ENCODE assay signal across 12 mouse cellular contexts in genomic region chr4:82692009-82692326, GRCm38 (mm10). TPM values are rescaled to one million over a fixed set of nuclear protein-coding genes. Genes with fewer than 3 reads are reported as not detected.
DNase-seq lines count a peak whose midpoint lies in the region; ATAC-seq and TF ChIP-seq lines count a peak whose summit lies in the region.
"Had no signal": no experiment of that assay in that cellular context is flagged by ENCODE, and none has a peak within 500 bp of the region (broad histone marks: within the 10 kb centered on the region; RNA-seq: fewer than 3 reads in every experiment).

No protein-coding gene starts in this region.

- no peak overlapping the region for H3K4me2 ChIP-seq in intestine, embryonic 14.5 days (ENCODE audit: low read length)
- H3K4me2 ChIP-seq in intestine, postnatal 0 days (replicated peaks; ENCODE audit: low read depth) = no peak overlapping the region
- H3K4me2 ChIP-seq in embryonic facial prominence, embryonic 12.5 days (replicated peaks) = peak overlapping the region; percentile 12; the same call in 1 of the 2 replicates
- H3K4me2 ChIP-seq in hindbrain, embryonic 15.5 days = no peak overlapping the region
- H3K4me2 ChIP-seq: stomach, embryonic 15.5 days had no signal

- DNase-seq in intestine, embryonic 14.5 days (ENCODE audit: low spot score) = no peak
- DNase-seq in adrenal gland, postnatal 4 days (ENCODE audit: low spot score in 2 of 2) = no peak
- no peak for DNase-seq in right cerebral cortex, postnatal 4 days
- DNase-seq in embryo, embryonic 9.5 days (ENCODE audit: extremely low spot score) = no peak
- DNase-seq: adrenal gland, postnatal 25 days; cerebellum, adult 11-12 months; gastrocnemius, postnatal 25 days had no signal

- no peak overlapping the region for H3K27ac ChIP-seq in intestine, embryonic 14.5 days (ENCODE audit: low read depth)
- H3K27ac ChIP-seq in intestine, postnatal 0 days (ENCODE audit: low read depth, low read length) = no peak overlapping the region
- H3K27ac ChIP-seq in embryonic facial prominence, embryonic 12.5 days = peak overlapping the region; percentile 86
- H3K27ac ChIP-seq in hindbrain, embryonic 15.5 days (replicated peaks) = peak overlapping the region; percentile 61
- H3K27ac ChIP-seq: stomach, embryonic 15.5 days had no signal

- H3K9me3 ChIP-seq in intestine, embryonic 14.5 days (ENCODE audit: control insufficient read depth, low read length) = no peaks in the 10 kb centered on the region
- no peaks in the 10 kb centered on the region for H3K9me3 ChIP-seq in intestine, postnatal 0 days (ENCODE audit: control insufficient read depth)
- no peaks in the 10 kb centered on the region for H3K9me3 ChIP-seq in embryonic facial prominence, embryonic 12.5 days
- H3K9me3 ChIP-seq in hindbrain, embryonic 15.5 days = no peaks in the 10 kb centered on the region
- H3K9me3 ChIP-seq: stomach, embryonic 15.5 days had no signal

- H3K27me3 ChIP-seq in intestine, embryonic 14.5 days (replicated peaks; ENCODE audit: control insufficient read depth, insufficient read depth, low read length) = no peaks in the 10 kb centered on the region
- H3K27me3 ChIP-seq in intestine, postnatal 0 days (replicated peaks; ENCODE audit: control insufficient read depth, insufficient read depth, low read length) = no peaks in the 10 kb centered on the region
- no peaks in the 10 kb centered on the region for H3K27me3 ChIP-seq in embryonic facial prominence, embryonic 12.5 days
- H3K27me3 ChIP-seq in hindbrain, embryonic 15.5 days = no peaks in the 10 kb centered on the region
- H3K27me3 ChIP-seq: stomach, embryonic 15.5 days had no signal

- H3K4me3 ChIP-seq in intestine, embryonic 14.5 days (ENCODE audit: low read depth, low read length) = no peak overlapping the region
- no peak overlapping the region for H3K4me3 ChIP-seq in intestine, postnatal 0 days (ENCODE audit: low read depth, low read length)
- H3K4me3 ChIP-seq in embryonic facial prominence, embryonic 12.5 days = no peak overlapping the region
- H3K4me3 ChIP-seq in hindbrain, embryonic 15.5 days = no peak overlapping the region
- H3K4me3 ChIP-seq: stomach, embryonic 15.5 days had no signal

- no peaks in the 10 kb centered on the region for H3K36me3 ChIP-seq in intestine, embryonic 14.5 days (ENCODE audit: control insufficient read depth, insufficient read depth, low read length)
- H3K36me3 ChIP-seq in intestine, postnatal 0 days (ENCODE audit: control insufficient read depth, insufficient read depth) = no peaks in the 10 kb centered on the region
- no peaks in the 10 kb centered on the region for H3K36me3 ChIP-seq in embryonic facial prominence, embryonic 12.5 days
- H3K36me3 ChIP-seq in hindbrain, embryonic 15.5 days = no peaks in the 10 kb centered on the region
- H3K36me3 ChIP-seq: stomach, embryonic 15.5 days had no signal

- peaks cover 12% of the 10 kb centered on the region for H3K4me1 ChIP-seq in intestine, embryonic 14.5 days (replicated peaks; ENCODE audit: control insufficient read depth, insufficient read depth, low read length)
- H3K4me1 ChIP-seq in intestine, postnatal 0 days (replicated peaks; ENCODE audit: control insufficient read depth, insufficient read depth, low read length) = no peaks in the 10 kb centered on the region
- H3K4me1 ChIP-seq in embryonic facial prominence, embryonic 12.5 days = peaks cover 30% of the 10 kb centered on the region
- H3K4me1 ChIP-seq in hindbrain, embryonic 15.5 days (replicated peaks) = peaks cover 25% of the 10 kb centered on the region

- H3K9ac ChIP-seq in intestine, embryonic 14.5 days (ENCODE audit: low read length) = no peak overlapping the region
- no peak overlapping the region for H3K9ac ChIP-seq in intestine, postnatal 0 days (ENCODE audit: low read depth, low read length)
- H3K9ac ChIP-seq in embryonic facial prominence, embryonic 12.5 days = no peak overlapping the region
- H3K9ac ChIP-seq in hindbrain, embryonic 15.5 days = no peak overlapping the region
- H3K9ac ChIP-seq: stomach, embryonic 15.5 days had no signal

- WGBS in intestine, embryonic 14.5 days = 7% methylated on average over 3 of the region's 3 CpGs
- WGBS in intestine, postnatal 0 days = 29% methylated on average over 3 of the region's 3 CpGs
- 8% methylated on average over 3 of the region's 3 CpGs for WGBS in embryonic facial prominence, embryonic 12.5 days
- WGBS in hindbrain, embryonic 15.5 days = 38% methylated on average over 3 of the region's 3 CpGs

- TF ChIP-seq CTCF in intestine, postnatal 0 days (IDR thresholded peaks at IDR 0.05; ENCODE audit: low read depth) = no peak

- ATAC-seq in intestine, embryonic 14.5 days (replicated peaks; ENCODE audit: low FRiP score, low TSS enrichment, low read depth) = 0 out of 2 replicates have a peak, but pooled peaks have one; percentile 20
- ATAC-seq in intestine, postnatal 0 days = no peak
- 0 out of 2 replicates have a peak, but pooled peaks have one; percentile 29 for ATAC-seq in common myeloid progenitor, adult 5-6 weeks (replicated peaks; ENCODE audit: low read depth, poor library complexity, severe bottlenecking)
- ATAC-seq in embryonic facial prominence, embryonic 12.5 days (ENCODE audit: insufficient number of reproducible peaks, insufficient read depth, low FRiP score, low TSS enrichment) = peak; percentile 52; the same call in 1 of the 2 replicates
- ATAC-seq in hindbrain, embryonic 15.5 days (ENCODE audit: low FRiP score, low read depth) = no peak

RNA-seq across cellular contexts. Expression of gene Nfib, which starts 13.6 kb away (rescaled TPM):
- 61.7 and 66.8 TPM in 2 replicates for polyA plus RNA-seq in intestine, embryonic 14.5 days (2014; fragmentation: Nextera tagmentation; extraction: Ambion mirVana)
- polyA plus RNA-seq in intestine, postnatal 0 days (2015; fragmentation: Nextera tagmentation; extraction: Ambion mirVana) = 13.5 and 16.4 TPM in 2 replicates
- 0.10 TPM in 1 of 2 replicates, not detected in the other for total RNA-seq in common myeloid progenitor, adult 5-6 weeks (2017)
- polyA plus RNA-seq in embryonic facial prominence, embryonic 12.5 days (2016; fragmentation: Nextera tagmentation; extraction: Ambion mirVana) = 86.8 and 92.6 TPM in 2 replicates
- polyA plus RNA-seq in hindbrain, embryonic 15.5 days (2015; fragmentation: Nextera tagmentation; extraction: Ambion mirVana) = 70.0 and 72.5 TPM in 2 replicates
- 100 to 1,000 TPM; 118 to 124 TPM for total RNA-seq in adrenal gland, postnatal 4 days (2021)

Comparison
In these comparisons a context has a peak if more than half of its experiments do, and no peak if none do; other contexts are left out.
1. ATAC-seq: peak in intestine, embryonic 14.5 days (single experiment), common myeloid progenitor, adult 5-6 weeks (single experiment) and embryonic facial prominence, embryonic 12.5 days (single experiment); none in intestine, postnatal 0 days (single experiment) and hindbrain, embryonic 15.5 days (single experiment).
2. H3K27ac ChIP-seq: peak in embryonic facial prominence, embryonic 12.5 days (single experiment) and hindbrain, embryonic 15.5 days (single experiment); none in intestine, embryonic 14.5 days (single experiment) and intestine, postnatal 0 days (single experiment).